Mouse (Mus musculus) lung, postnatal 0 days (tissue): ENCODE measurements at regions not wholly inside any gene's neighbourhood (a gene's known extent, or its start where the extent isn't known, plus 50 kb on each side); places are given as distances from the start of the nearest gene placed in this dataset.

ENCODE experiments used
- CTCF ChIP-seq: IDR thresholded peaks from 2 replicates; pipeline ENCODE4 v1.5.1; 2016; ENCODE audit warnings: antibody characterized with exemption, mild to moderate bottlenecking
- EP300 ChIP-seq: IDR thresholded peaks from 2 replicates; pipeline ENCODE4 v1.6.1; 2016; ENCODE audit warnings: antibody characterized with exemption, mild to moderate bottlenecking, control low read depth

DNA sequence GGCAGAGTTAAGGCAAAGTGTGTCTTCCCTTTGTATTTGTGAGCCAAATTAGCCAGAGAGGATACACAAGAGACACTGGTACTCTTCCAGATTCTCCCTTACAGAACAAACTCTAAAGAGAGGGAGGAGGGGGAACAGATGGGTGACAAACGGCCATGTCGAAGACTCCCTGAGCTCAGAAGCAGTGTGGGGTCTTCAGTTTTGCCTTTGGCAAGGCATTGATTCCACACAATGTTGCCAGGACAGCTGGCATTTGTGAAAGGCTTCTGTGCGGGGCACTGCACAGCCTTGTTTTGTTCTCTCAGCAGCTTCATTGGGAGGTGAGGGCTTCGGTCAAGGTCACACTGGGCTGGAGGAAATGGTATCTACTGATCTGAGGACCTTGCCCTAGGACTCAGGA is 253.9 kb downstream of the Sipa1l2 start:
- TF ChIP-seq CTCF (no peak), EP300 (no peak)
